In genomic region chr5:136170512-136171362, GRCm38 (mm10) we compare ENCODE assay signal across 8 mouse cellular contexts. TPM values are rescaled to one million over a fixed set of nuclear protein-coding genes. Genes with fewer than 3 reads are reported as not detected.
A peak's percentile ranks its signal among the peaks of the same experiment; 100 is the strongest.
DNase-seq lines count a peak whose midpoint lies in the region; ATAC-seq and TF ChIP-seq lines count a peak whose summit lies in the region.

TSS of gene Orai2 (minus strand) at chr5:136170713.

- peaks cover 24% of the 10 kb centered on the region for H3K36me3 ChIP-seq in C2C12 (ENCODE audit: control insufficient read depth, insufficient read depth)
- no peaks in the 10 kb centered on the region for H3K36me3 ChIP-seq in erythroblast, embryonic 14.5 days (ENCODE audit: control insufficient read depth)
- 0 out of 2 replicates have a peak, but pooled peaks cover 3% of the 10 kb centered on the region for H3K36me3 ChIP-seq in heart, embryonic 11.5 days (ENCODE audit: control insufficient read depth, insufficient read depth, low read length)
- peaks cover 3% of the 10 kb centered on the region; the same call in 1 of the 2 replicates for H3K36me3 ChIP-seq in kidney, embryonic 15.5 days
- no peaks in the 10 kb centered on the region for H3K36me3 ChIP-seq in limb, embryonic 15.5 days
- H3K36me3 ChIP-seq in midbrain, postnatal 0 days (ENCODE audit: insufficient read depth, low read length): 0 out of 2 replicates have a peak, but pooled peaks cover 4% of the 10 kb centered on the region

- peak within 1 kb of the TSS; percentile 57 for H3K9ac ChIP-seq in heart, embryonic 11.5 days (ENCODE audit: low read depth, low read length)
- peak within 1 kb of the TSS; percentile 57 for H3K9ac ChIP-seq in kidney, embryonic 15.5 days
- H3K9ac ChIP-seq in limb, embryonic 15.5 days: peak within 1 kb of the TSS; percentile 35
- peak within 1 kb of the TSS; percentile 74 for H3K9ac ChIP-seq in midbrain, postnatal 0 days (replicated peaks; ENCODE audit: low read length, poor library complexity, severe bottlenecking)

- peaks cover 6% of the 10 kb centered on the region for H3K9me3 ChIP-seq in erythroblast, embryonic 14.5 days (ENCODE audit: control insufficient read depth, low read length)
- H3K9me3 ChIP-seq in heart, embryonic 11.5 days (replicated peaks; ENCODE audit: control insufficient read depth, low read length): no peaks in the 10 kb centered on the region
- H3K9me3 ChIP-seq in kidney, embryonic 15.5 days (replicated peaks): 0 out of 2 replicates have a peak, but pooled peaks cover 4% of the 10 kb centered on the region
- no peaks in the 10 kb centered on the region for H3K9me3 ChIP-seq in limb, embryonic 15.5 days
- H3K9me3 ChIP-seq in midbrain, postnatal 0 days (ENCODE audit: low read length): no peaks in the 10 kb centered on the region

- peak; percentile 91 for DNase-seq in brain, embryonic 14.5 days (ENCODE audit: low read depth)
- peak; percentile 89 for DNase-seq in midbrain, postnatal 0 days (ENCODE audit: low spot score)
- DNase-seq in spleen, postnatal 14 days (ENCODE audit: low spot score in 2 of 2): peak; percentile 72 to 80

- H3K27me3 ChIP-seq in C2C12 (ENCODE audit: control insufficient read depth, insufficient read depth, insufficient read length): no peaks in the 10 kb centered on the region
- no peaks in the 10 kb centered on the region for H3K27me3 ChIP-seq in erythroblast, embryonic 14.5 days (ENCODE audit: control insufficient read depth)
- H3K27me3 ChIP-seq in heart, embryonic 11.5 days (ENCODE audit: control insufficient read depth, insufficient read depth, low read length): no peaks in the 10 kb centered on the region; the same call in 1 of the 2 replicates
- H3K27me3 ChIP-seq in kidney, embryonic 15.5 days: no peaks in the 10 kb centered on the region
- H3K27me3 ChIP-seq in limb, embryonic 15.5 days: no peaks in the 10 kb centered on the region
- H3K27me3 ChIP-seq in midbrain, postnatal 0 days (ENCODE audit: insufficient read depth, low read length): no peaks in the 10 kb centered on the region

- peaks cover 21% of the 10 kb centered on the region for H3K79me3 ChIP-seq in C2C12 (ENCODE audit: low read depth)

- H3K27ac ChIP-seq in heart, embryonic 11.5 days (ENCODE audit: low read depth, low read length): no peak within 1 kb of the TSS
- H3K27ac ChIP-seq in kidney, embryonic 15.5 days: peak within 1 kb of the TSS; percentile 48
- H3K27ac ChIP-seq in limb, embryonic 15.5 days: peak within 1 kb of the TSS; percentile 68
- peak within 1 kb of the TSS; percentile 84 for H3K27ac ChIP-seq in midbrain, postnatal 0 days (ENCODE audit: low read depth, low read length)

- peak within 1 kb of the TSS; percentile 63 for H3K4me3 ChIP-seq in C2C12 (ENCODE audit: insufficient read depth, poor library complexity, severe bottlenecking)
- peak within 1 kb of the TSS; percentile 71 for H3K4me3 ChIP-seq in erythroblast, embryonic 14.5 days (replicated peaks)
- H3K4me3 ChIP-seq in heart, embryonic 11.5 days (ENCODE audit: low read depth, low read length): peak within 1 kb of the TSS; percentile 52
- peak within 1 kb of the TSS; percentile 52 for H3K4me3 ChIP-seq in kidney, embryonic 15.5 days (replicated peaks)
- peak within 1 kb of the TSS; percentile 53 for H3K4me3 ChIP-seq in limb, embryonic 15.5 days
- H3K4me3 ChIP-seq in midbrain, postnatal 0 days (ENCODE audit: low read depth, low read length): peak within 1 kb of the TSS; percentile 55

- TF ChIP-seq CTCF in C2C12 (IDR thresholded peaks at IDR 0.05; ENCODE audit: control insufficient read depth, insufficient read depth, insufficient read length): no peak
- TF ChIP-seq CTCF in brain, embryonic 14.5 days (IDR thresholded peaks at IDR 0.05; ENCODE audit: borderline replicate concordance, extremely low read depth, insufficient read depth, insufficient read length): no peak
- TF ChIP-seq CTCF in midbrain, postnatal 0 days (IDR thresholded peaks at IDR 0.05): no peak

- H3K4me1 ChIP-seq in erythroblast, embryonic 14.5 days (ENCODE audit: control insufficient read depth): peaks cover 22% of the 10 kb centered on the region
- peaks cover 9% of the 10 kb centered on the region for H3K4me1 ChIP-seq in heart, embryonic 11.5 days (ENCODE audit: control insufficient read depth, insufficient read depth, low read length)
- peaks cover 22% of the 10 kb centered on the region for H3K4me1 ChIP-seq in kidney, embryonic 15.5 days
- H3K4me1 ChIP-seq in limb, embryonic 15.5 days: peaks cover 32% of the 10 kb centered on the region
- H3K4me1 ChIP-seq in midbrain, postnatal 0 days (ENCODE audit: insufficient read depth, low read length): peaks cover 5% of the 10 kb centered on the region; the same call in 1 of the 2 replicates

- H3ac ChIP-seq in C2C12 (ENCODE audit: control insufficient read depth, insufficient read length, low read depth): peak within 1 kb of the TSS; percentile 89

- H3K79me2 ChIP-seq in C2C12 (ENCODE audit: control insufficient read depth, insufficient read depth): peaks cover 46% of the 10 kb centered on the region

- ATAC-seq in heart, embryonic 11.5 days (replicated peaks; ENCODE audit: insufficient number of reproducible peaks, low FRiP score, low TSS enrichment): peak; percentile 76
- peak; percentile 88 for ATAC-seq in kidney, embryonic 15.5 days (replicated peaks; ENCODE audit: low FRiP score)
- peak; percentile 64 for ATAC-seq in limb, embryonic 15.5 days (ENCODE audit: insufficient number of reproducible peaks, low FRiP score, low TSS enrichment, low read depth)
- ATAC-seq in midbrain, postnatal 0 days (ENCODE audit: low FRiP score): peak; percentile 82

- peak within 1 kb of the TSS; percentile 96 for H3K4me2 ChIP-seq in heart, embryonic 11.5 days
- peak within 1 kb of the TSS; percentile 84 for H3K4me2 ChIP-seq in kidney, embryonic 15.5 days
- H3K4me2 ChIP-seq in limb, embryonic 15.5 days: peak within 1 kb of the TSS; percentile 90
- peak within 1 kb of the TSS; percentile 81 for H3K4me2 ChIP-seq in midbrain, postnatal 0 days (ENCODE audit: low read depth, low read length, poor library complexity, severe bottlenecking)

- TF ChIP-seq POLR2A in brain, embryonic 14.5 days (IDR thresholded peaks at IDR 0.05; ENCODE audit: borderline replicate concordance, extremely low read depth, insufficient read depth, insufficient read length, poor library complexity, severe bottlenecking): 0 out of 2 replicates have a peak, but pooled peaks have one; percentile 25

- WGBS in heart, embryonic 11.5 days (ENCODE audit: insufficient replicate concordance): 7% methylated on average over 49 of the region's 49 CpGs
- 3% methylated on average over 48 of the region's 49 CpGs for WGBS in kidney, embryonic 15.5 days
- WGBS in limb, embryonic 15.5 days: 2% methylated on average over 47 of the region's 49 CpGs
- WGBS in midbrain, postnatal 0 days: 2% methylated on average over 49 of the region's 49 CpGs

TF ChIP-seq in C2C12, 6 proteins besides CTCF, POLR2A, EP300 and RAD21:
- TF ChIP-seq CEBPB (IDR thresholded peaks at IDR 0.05; ENCODE audit: low read depth) (no peak), MAX (IDR thresholded peaks at IDR 0.05) (no peak), USF1 (IDR thresholded peaks at IDR 0.05; ENCODE audit: low read depth) (peak; percentile 97), FOSL1 (IDR thresholded peaks at IDR 0.05; ENCODE audit: insufficient read depth, low read length, poor library complexity, severe bottlenecking) (no peak)

RNA-seq across cellular contexts. Expression of gene Orai2, which starts in this region (rescaled TPM):
- 37.8 TPM for polyA plus RNA-seq in C2C12 (2012; fragmentation: generic; extraction: Trizol)
- polyA plus RNA-seq in brain, embryonic 14.5 days (2012; rRNA removed): 52.2 and 58.5 TPM in 2 replicates
- 0.09 and 0.10 TPM in 2 replicates for polyA plus RNA-seq in erythroblast, embryonic 14.5 days (2012)
- polyA plus RNA-seq in heart, embryonic 11.5 days (2014; fragmentation: Nextera tagmentation; extraction: Ambion mirVana): 2.5 and 2.7 TPM in 2 replicates
- 6.0 and 6.3 TPM in 2 replicates for polyA plus RNA-seq in kidney, embryonic 15.5 days (2015; fragmentation: Nextera tagmentation; extraction: Ambion mirVana)
- 8.3 and 10.3 TPM in 2 replicates for polyA plus RNA-seq in limb, embryonic 15.5 days (2015; fragmentation: Nextera tagmentation; extraction: Ambion mirVana)
- total RNA-seq in midbrain, postnatal 0 days (2014; rRNA removed): 108 and 136 TPM in 2 replicates
- 68.8 and 70.8 TPM in 2 replicates for polyA plus RNA-seq in midbrain, postnatal 0 days (2015; fragmentation: Nextera tagmentation; extraction: Ambion mirVana)
